Mouse (Mus musculus) liver, adult 2 months (tissue): ENCODE data around the gene Ecpas.

Experiments
- CTCF ChIP-seq: fragments of 200-500 bp; IDR thresholded peaks from 2 replicates; pipeline ENCODE4 v1.5.1; 2011; ENCODE audit warnings: low read depth, low read length, control low read depth
- POLR2A ChIP-seq: fragments of 200-500 bp; IDR thresholded peaks from 2 replicates; pipeline ENCODE4 v1.6.1; 2011; ENCODE audit warnings: low read length, control low read depth; ENCODE audit not compliant: insufficient read depth; ENCODE audit errors: extremely low read depth

GRCm38 (mm10) chr4:58952630-58953029 lies 40.1 kb upstream of the Ecpas start:
- TF ChIP-seq CTCF (no peak), POLR2A (no peak)
